Mouse (Mus musculus): ENCODE measurements around the gene Prrg3.

DNA sequence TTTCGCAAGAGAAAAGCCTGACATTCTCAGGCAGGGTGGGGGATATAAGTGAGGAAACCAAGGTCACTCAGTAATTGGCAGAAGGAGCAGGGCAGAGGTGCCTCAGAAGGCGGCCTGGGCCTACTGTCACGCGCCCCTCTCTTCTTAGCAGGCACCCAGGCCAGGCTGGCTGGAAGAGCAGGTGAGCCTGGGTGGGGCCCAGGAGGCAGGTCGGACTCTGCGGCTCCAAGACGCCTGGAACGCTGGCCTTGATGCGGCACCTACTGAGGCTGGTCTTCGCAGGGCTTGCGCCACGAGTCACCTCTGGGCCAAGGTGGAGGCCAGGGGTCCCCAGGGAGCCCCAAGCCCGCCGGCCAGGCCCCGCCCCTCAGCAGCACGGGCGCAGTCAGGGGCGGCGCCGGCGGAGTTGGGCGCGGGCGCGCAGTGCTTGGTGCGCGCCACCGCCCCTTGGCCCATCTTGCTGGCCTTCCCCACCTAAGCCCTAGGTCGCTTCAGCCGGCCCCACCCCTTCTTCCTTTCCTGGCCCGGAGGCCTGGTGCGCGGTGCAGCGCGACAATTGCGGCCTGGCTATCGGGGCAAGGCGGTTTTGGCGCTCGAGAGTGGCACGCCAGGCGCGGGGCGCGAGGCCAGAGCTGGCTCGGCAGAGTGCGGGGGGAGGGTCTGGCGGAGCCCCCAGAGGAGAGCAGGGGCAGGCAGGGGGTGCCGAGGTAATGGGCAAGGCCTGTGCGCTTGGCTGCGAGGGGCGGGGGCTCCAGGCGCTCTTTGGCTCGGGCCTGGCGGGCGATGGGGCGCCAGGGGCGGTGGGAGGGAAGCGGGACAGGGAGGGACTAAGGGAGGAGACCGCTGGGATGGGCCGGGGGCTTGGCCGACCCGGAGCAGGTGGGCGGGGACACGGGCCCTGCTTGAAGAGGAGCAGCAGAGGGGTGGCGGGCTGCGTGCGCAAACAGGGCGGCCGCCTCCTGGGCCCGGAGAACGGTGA lies at the start of gene Prrg3:
- TF ChIP-seq CTCF (IDR thresholded peaks at IDR 0.05; ENCODE audit: low read depth): no peak
- TF ChIP-seq EP300 (optimal IDR thresholded peaks at IDR 0.05): no peak

Data from stomach, postnatal 0 days (tissue).